Mouse (Mus musculus) forebrain, embryonic 14.5 days (tissue): Measurements from ENCODE around the gene Cbfb. TPM values are rescaled to one million over a fixed set of nuclear protein-coding genes. Genes with fewer than 3 reads are reported as not detected.

Experiments used
- ATAC-seq: fragments of 200-750 bp; cut with Nextera tagmentation; 2 replicates; pipeline ENCODE4 v1.8.0; 2017; ENCODE audit warnings: mild to moderate bottlenecking, moderate library complexity
- DNase-seq: peaks from one replicate; pipeline ENCODE4 v3.0.0-alpha.2; 2015; ENCODE audit warnings: low spot score
- H3K27ac ChIP-seq: fragments of 300-500 bp; sonication (generic); 2 replicates; pipeline ENCODE4 v1.5.1; 2014; ENCODE audit warnings: low read depth, mild to moderate bottlenecking, control low read depth, low read length, moderate library complexity
- H3K27me3 ChIP-seq: fragments of 300-500 bp; sonication (generic); replicated peaks from 2 replicates; pipeline ENCODE4 v1.6.1; 2014; ENCODE audit warnings: low read length, control low read depth, mixed read lengths; ENCODE audit not compliant: control insufficient read depth, insufficient read depth
- H3K36me3 ChIP-seq: fragments of 300-500 bp; sonication (generic); 2 replicates; pipeline ENCODE4 v1.6.1; 2014; ENCODE audit warnings: low read length, control low read depth; ENCODE audit not compliant: control insufficient read depth, insufficient read depth
- H3K4me1 ChIP-seq: fragments of 300-500 bp; sonication (generic); 2 replicates; pipeline ENCODE4 v1.6.1; 2014; ENCODE audit warnings: antibody characterized with exemption, low read length, control low read depth; ENCODE audit not compliant: control insufficient read depth, insufficient read depth
- H3K4me2 ChIP-seq: fragments of 300-500 bp; sonication (generic); 2 replicates; pipeline ENCODE4 v1.6.1; 2014; ENCODE audit warnings: mild to moderate bottlenecking, control low read depth, low read length
- H3K4me3 ChIP-seq: fragments of 300-500 bp; sonication (generic); 2 replicates; pipeline ENCODE4 v1.5.1; 2014; ENCODE audit warnings: low read depth, low read length, control low read depth
- H3K9ac ChIP-seq: fragments of 300-500 bp; sonication (generic); 2 replicates; pipeline ENCODE4 v1.6.1; 2014; ENCODE audit warnings: mild to moderate bottlenecking, low read length, control low read depth, moderate library complexity
- H3K9me3 ChIP-seq: fragments of 300-500 bp; sonication (generic); replicated peaks from 2 replicates; pipeline ENCODE4 v1.6.1; 2016; ENCODE audit warnings: low read length, control low read depth, mixed read lengths; ENCODE audit not compliant: control insufficient read depth
- WGBS: fragments of 180-500 bp; shearing (Covaris S2); extraction: QIAGEN DNeasy Blood & Tissue Kit; methylation state at CpG from one replicate; pipeline ENCODE4 v1.1.7; 2014; 5-methylcytosine and 5-hydroxymethylcytosine counted together
- polyA plus RNA-seq: library from polyadenylated mRNA; unstranded; fragments of >200 nt; fragmentation: Nextera tagmentation; extraction: Ambion mirVana; gene quantifications from 2 replicates; pipeline ENCODE4 v1.2.1, GENCODE M21; 2014

Cbfb gene
- polyA plus RNA-seq, 1 experiment from 2014 or later, result 34.5 TPM

- ATAC-seq, result no peak
Measured at GRCm38 (mm10) chr8:105252680-105253537, 82.4 kb downstream of the Cbfb start.

GRCm38 (mm10) chr8:105253766-105254151, 83.3 kb downstream of the Cbfb start:
- Histone ChIP-seq H3K27me3 (peaks cover 19% of the 10 kb centered on the region), H3K36me3 (peaks cover 36% of the 10 kb centered on the region), H3K4me2 (peak overlapping the region; percentile 99), H3K4me3 (peak overlapping the region; percentile 52), H3K9ac (peak overlapping the region; percentile 66; the same call in 1 of the 2 replicates), H3K4me1 (peaks cover 5% of the 10 kb centered on the region; the same call in 1 of the 2 replicates), H3K27ac (no peak overlapping the region), H3K9me3 (no peaks in the 10 kb centered on the region)
- ATAC-seq (peak; percentile 51), DNase-seq (no peak)
- WGBS, result 35% methylated on average over 20 of the region's 20 CpGs

More at GRCm38 (mm10) chr8:105252680-105253537, 82.4 kb downstream of the Cbfb start:
- peaks cover 45% of the 10 kb centered on the region for H3K36me3 ChIP-seq
- no peak overlapping the region for H3K27ac ChIP-seq
- no peaks in the 10 kb centered on the region for H3K9me3 ChIP-seq
- no peak overlapping the region for H3K9ac ChIP-seq
- no peak overlapping the region for H3K4me3 ChIP-seq
- no peak overlapping the region for H3K4me2 ChIP-seq
- peaks cover 11% of the 10 kb centered on the region for H3K27me3 ChIP-seq
- peaks cover 5% of the 10 kb centered on the region; the same call in 1 of the 2 replicates for H3K4me1 ChIP-seq
- no peak for DNase-seq
- 90% methylated on average over 10 of the region's 10 CpGs for WGBS

GRCm38 (mm10) chr8:105254152-105254965, 83.9 kb downstream of the Cbfb start:
- DNase-seq, result peak; percentile 91
- H3K27me3 ChIP-seq, result peaks cover 25% of the 10 kb centered on the region
- H3K36me3 ChIP-seq, result peaks cover 30% of the 10 kb centered on the region
- peak; percentile 86 for ATAC-seq
- H3K4me2 ChIP-seq, result peak overlapping the region; percentile 99
- peak overlapping the region; percentile 66 for H3K9ac ChIP-seq
- peak overlapping the region; percentile 52 for H3K4me3 ChIP-seq
- H3K9me3 ChIP-seq, result no peaks in the 10 kb centered on the region
- H3K27ac ChIP-seq, result no peak overlapping the region
- peaks cover 8% of the 10 kb centered on the region; the same call in 1 of the 2 replicates for H3K4me1 ChIP-seq
- under 1% methylated on average over 73 of the region's 74 CpGs for WGBS

- H3K27me3 ChIP-seq, result peaks cover 31% of the 10 kb centered on the region
Measured at GRCm38 (mm10) chr8:105254966-105255350, 84.5 kb downstream of the Cbfb start, which contains the start of gene B3gnt9. B3gnt9 (minus strand) TSS chr8:105255153.

GRCm38 (mm10) chr8:105257318-105258114, 87.0 kb downstream of the Cbfb start:
- Histone ChIP-seq H3K36me3 (no peaks in the 10 kb centered on the region), H3K9me3 (no peaks in the 10 kb centered on the region), H3K27me3 (peaks cover 48% of the 10 kb centered on the region), H3K9ac (no peak overlapping the region), H3K27ac (no peak overlapping the region), H3K4me3 (no peak overlapping the region), H3K4me2 (no peak overlapping the region), H3K4me1 (peaks cover 10% of the 10 kb centered on the region; the same call in 1 of the 2 replicates)
- WGBS, result 68% methylated on average over 7 of the region's 7 CpGs
- DNase-seq (no peak), ATAC-seq (no peak)

More at GRCm38 (mm10) chr8:105254966-105255350, 84.5 kb downstream of the Cbfb start, which contains the start of gene B3gnt9:
- Histone ChIP-seq H3K36me3 (peaks cover 24% of the 10 kb centered on the region), H3K9ac (peak within 1 kb of the TSS; percentile 66), H3K27ac (no peak within 1 kb of the TSS), H3K4me1 (peaks cover 10% of the 10 kb centered on the region; the same call in 1 of the 2 replicates), H3K4me3 (peak within 1 kb of the TSS; percentile 52), H3K4me2 (peak within 1 kb of the TSS; percentile 99), H3K9me3 (no peaks in the 10 kb centered on the region)
- ATAC-seq (no peak; the same call in 1 of the 2 replicates), DNase-seq (no peak)
- 4% methylated on average over 14 of the region's 14 CpGs for WGBS

- DNase-seq (peak; percentile 62), ATAC-seq (peak; percentile 36)
- no peaks in the 10 kb centered on the region for H3K36me3 ChIP-seq
- H3K9me3 ChIP-seq, result no peaks in the 10 kb centered on the region
- H3K4me2 ChIP-seq, result peak overlapping the region; percentile 75
- H3K4me3 ChIP-seq, result peak overlapping the region; percentile 34
- WGBS, result 2% methylated on average over 55 of the region's 55 CpGs
- peaks cover 59% of the 10 kb centered on the region for H3K27me3 ChIP-seq
- H3K9ac ChIP-seq, result peak overlapping the region; percentile 40
- no peak overlapping the region for H3K27ac ChIP-seq
- H3K4me1 ChIP-seq, result peaks cover 10% of the 10 kb centered on the region; the same call in 1 of the 2 replicates
Measured at GRCm38 (mm10) chr8:105258911-105259720, 88.6 kb downstream of the Cbfb start.

GRCm38 (mm10) chr8:105259721-105260320, 89.3 kb downstream of the Cbfb start:
- 3% methylated on average over 30 of the region's 30 CpGs for WGBS
- ATAC-seq (peak; percentile 56), DNase-seq (peak; percentile 77)
- Histone ChIP-seq H3K27me3 (peaks cover 63% of the 10 kb centered on the region), H3K9me3 (no peaks in the 10 kb centered on the region), H3K36me3 (no peaks in the 10 kb centered on the region), H3K4me3 (peak overlapping the region; percentile 34), H3K4me2 (peak overlapping the region; percentile 75), H3K27ac (no peak overlapping the region), H3K4me1 (peaks cover 11% of the 10 kb centered on the region; the same call in 1 of the 2 replicates), H3K9ac (peak overlapping the region; percentile 40)
